Mouse (Mus musculus): ENCODE measurements around the gene 2210016F16Rik.

DNA sequence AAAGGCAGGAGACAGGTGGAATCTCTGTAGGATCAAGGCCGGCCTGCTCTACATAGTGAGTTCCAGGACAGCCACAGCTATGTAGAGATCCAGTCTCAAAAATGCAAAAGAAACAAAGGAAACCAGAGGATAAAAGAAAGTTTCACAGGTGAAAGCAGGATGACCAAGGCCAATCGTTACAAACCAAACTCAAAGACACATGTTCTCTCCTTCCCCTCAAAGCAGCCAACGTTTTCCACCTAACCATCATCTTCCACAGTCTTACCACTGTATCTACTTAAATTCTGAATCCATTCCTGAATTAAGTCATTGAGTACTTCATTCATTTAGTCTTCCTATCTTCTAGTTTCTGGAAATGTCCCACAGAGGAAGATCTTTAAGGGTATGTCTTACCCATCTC, 3.4 kb upstream of the 2210016F16Rik start:
- TF ChIP-seq CTCF (IDR thresholded peaks at IDR 0.05; ENCODE audit: control insufficient read depth, insufficient read depth, insufficient read length): no peak
- TF ChIP-seq MYOD1 (IDR thresholded peaks at IDR 0.05; ENCODE audit: control insufficient read depth, insufficient read length, low read depth): no peak
- TF ChIP-seq CEBPB (IDR thresholded peaks at IDR 0.05; ENCODE audit: low read depth): no peak
- TF ChIP-seq MAX (IDR thresholded peaks at IDR 0.05): no peak
- no peak for TF ChIP-seq FOSL1 (IDR thresholded peaks at IDR 0.05; ENCODE audit: insufficient read depth, low read length, poor library complexity, severe bottlenecking)
- TF ChIP-seq MYOG (IDR thresholded peaks at IDR 0.05; ENCODE audit: control insufficient read depth, extremely low read depth, insufficient read length): no peak
- TF ChIP-seq USF1 (IDR thresholded peaks at IDR 0.05; ENCODE audit: low read depth): no peak
